Mouse (Mus musculus): ENCODE results near the gene Utp14a. TPM values are rescaled to one million over a fixed set of nuclear protein-coding genes. Genes with fewer than 3 reads are reported as not detected.
"Not testable (repeated sequence)": the region's sequence is repeated elsewhere in the genome, so short reads cannot be mapped to it uniquely, and the experiment has no call there.

The Utp14a gene
- polyA plus RNA-seq (2015; fragmentation: Nextera tagmentation; extraction: Ambion mirVana): 13.8 and 14.2 TPM in 2 replicates

DNA sequence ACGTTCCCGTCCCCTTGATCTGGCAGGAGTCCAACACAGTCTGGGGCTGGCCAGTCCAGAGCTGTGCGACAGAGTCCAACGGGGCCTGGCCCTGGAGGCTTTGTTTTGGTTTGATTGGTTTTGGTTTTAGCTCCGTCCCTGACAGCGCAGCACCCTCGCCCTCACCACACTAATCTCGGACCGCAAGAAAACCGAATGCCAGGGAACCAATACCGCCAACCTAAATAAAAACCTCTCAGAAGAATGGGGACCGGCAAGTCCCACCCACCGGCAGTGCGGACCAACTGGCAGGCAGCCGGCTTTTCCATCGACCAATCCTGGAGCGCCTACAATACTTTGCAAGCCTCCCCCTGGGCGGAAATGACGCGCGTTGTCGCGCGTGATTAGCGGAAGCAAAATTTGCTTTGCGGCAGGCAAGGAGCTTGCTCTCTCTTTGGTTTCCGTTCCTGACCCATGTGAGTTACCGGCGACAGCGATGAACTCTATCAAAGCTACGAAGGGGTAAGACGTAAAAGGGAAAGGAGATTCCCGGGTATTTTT, at the start of gene Utp14a:
Gene Utp14a, plus strand, starts transcription at position 395 of the 540 bp plus-strand sequence.
- Histone ChIP-seq H3K4me1 (ENCODE audit: control insufficient read depth, insufficient read depth, low read length) (peaks cover 6% of the 10 kb centered on the region; the same call in 1 of the 2 replicates), H3K9me3 (replicated peaks; ENCODE audit: control insufficient read depth, low read length, poor library complexity, severe bottlenecking) (no peaks in the 10 kb centered on the region), H3K27ac (ENCODE audit: low read length) (peak within 1 kb of the TSS; percentile 80), H3K4me2 (ENCODE audit: low read length) (peak within 1 kb of the TSS; percentile 53), H3K36me3 (ENCODE audit: control insufficient read depth, insufficient read depth, low read length) (0 out of 2 replicates have a peak, but pooled peaks cover 3% of the 10 kb centered on the region), H3K27me3 (ENCODE audit: control insufficient read depth, insufficient read depth, low read depth, low read length) (no peaks in the 10 kb centered on the region), H3K9ac (ENCODE audit: low read depth, low read length) (peak within 1 kb of the TSS; percentile 60), H3K4me3 (ENCODE audit: low read depth, low read length) (peak within 1 kb of the TSS; percentile 46)
- peak; percentile 100 for ATAC-seq
- 15% methylated on average over 33 of the region's 33 CpGs for WGBS

DNA sequence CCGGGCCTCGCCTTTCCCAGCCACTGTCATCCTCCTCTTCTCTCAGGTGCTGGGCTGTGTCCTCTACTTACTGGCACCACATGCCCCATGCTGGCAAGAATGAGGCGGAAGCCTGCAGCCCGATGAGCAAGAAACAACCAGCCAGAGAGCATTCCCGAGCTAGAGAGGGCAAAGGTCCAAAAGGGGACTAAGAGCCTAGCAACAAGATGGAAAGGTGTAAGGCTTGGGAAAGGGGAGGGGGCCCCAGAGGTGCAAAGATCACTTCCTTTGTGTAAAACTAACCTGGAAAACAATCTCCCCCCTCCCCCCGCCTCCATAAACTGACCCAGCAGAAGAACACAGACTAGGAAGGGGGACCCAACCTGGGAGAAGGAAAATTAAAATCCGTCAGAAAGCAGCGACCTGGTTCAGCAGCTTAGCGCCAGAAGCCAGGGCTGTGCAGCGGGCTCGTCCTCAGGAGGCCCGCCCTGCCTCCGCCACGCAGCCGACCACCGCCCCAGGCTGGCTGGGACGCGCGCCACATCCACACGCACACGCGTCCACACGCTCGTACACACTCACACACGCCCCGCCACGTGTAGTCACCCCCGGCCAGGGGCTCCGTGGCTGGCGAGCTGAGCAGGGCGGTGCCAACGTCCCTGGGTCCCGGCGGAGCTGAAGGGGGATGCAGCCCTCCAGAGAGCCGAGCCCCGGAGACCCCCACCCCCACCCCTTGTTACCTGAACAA, 48.7 kb upstream of the Utp14a start:
- Histone ChIP-seq H3K4me2 (ENCODE audit: low read length) (peak overlapping the region; percentile 62), H3K9me3 (replicated peaks; ENCODE audit: control insufficient read depth, low read length, poor library complexity, severe bottlenecking) (no peaks in the 10 kb centered on the region), H3K4me1 (ENCODE audit: control insufficient read depth, insufficient read depth, low read length) (peaks cover 19% of the 10 kb centered on the region), H3K36me3 (ENCODE audit: control insufficient read depth, insufficient read depth, low read length) (no peaks in the 10 kb centered on the region), H3K9ac (ENCODE audit: low read depth, low read length) (peak overlapping the region; percentile 73), H3K27ac (ENCODE audit: low read length) (peak overlapping the region; percentile 80), H3K27me3 (ENCODE audit: control insufficient read depth, insufficient read depth, low read depth, low read length) (no peaks in the 10 kb centered on the region), H3K4me3 (ENCODE audit: low read depth, low read length) (peak overlapping the region; percentile 61)
- peak; percentile 90 for ATAC-seq
- WGBS: 12% methylated on average over 35 of the region's 36 CpGs

DNA sequence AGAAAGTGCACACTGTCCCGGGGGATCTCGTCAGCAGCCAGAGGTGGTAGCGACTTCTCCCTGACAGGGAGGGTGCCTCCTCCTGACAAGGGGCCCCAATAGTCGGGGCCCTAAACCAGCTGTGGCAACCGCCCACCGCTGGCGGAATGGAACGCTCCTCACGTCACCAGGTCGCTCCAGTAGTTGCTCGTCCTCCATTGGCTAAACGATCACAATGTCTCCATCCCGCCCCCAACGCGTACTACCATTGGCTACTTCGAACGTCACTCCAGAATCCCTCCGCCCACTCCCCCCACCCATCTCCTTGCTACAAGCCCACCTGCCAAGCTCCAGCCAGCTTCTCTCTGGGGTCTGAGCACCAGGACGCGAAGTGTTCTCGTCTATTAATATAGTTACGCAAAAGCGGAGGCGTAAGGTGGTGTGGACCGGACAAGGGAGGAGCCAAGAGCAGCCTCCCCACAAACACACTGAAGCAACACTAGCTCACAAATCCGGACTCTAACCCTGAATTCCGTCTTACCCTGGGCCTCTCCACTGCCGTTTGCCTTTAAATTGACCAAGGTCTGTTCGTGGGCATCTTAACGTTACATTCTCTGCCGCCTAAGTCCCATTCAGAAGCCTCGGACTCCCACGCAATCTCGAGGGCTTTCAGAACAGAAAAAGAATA, 48.0 kb upstream of the Utp14a start, which contains the start of gene Zdhhc9:
Gene Zdhhc9, minus strand, starts transcription at position 360 of the 667 bp plus-strand sequence.
- no peaks in the 10 kb centered on the region for H3K9me3 ChIP-seq (replicated peaks; ENCODE audit: control insufficient read depth, low read length, poor library complexity, severe bottlenecking)
- H3K4me3 ChIP-seq (ENCODE audit: low read depth, low read length): peak within 1 kb of the TSS; percentile 61
- 19% methylated on average over 34 of the region's 34 CpGs for WGBS
- peak within 1 kb of the TSS; percentile 80 for H3K27ac ChIP-seq (ENCODE audit: low read length)
- H3K4me2 ChIP-seq (ENCODE audit: low read length): peak within 1 kb of the TSS; percentile 62
- H3K36me3 ChIP-seq (ENCODE audit: control insufficient read depth, insufficient read depth, low read length): no peaks in the 10 kb centered on the region
- ATAC-seq: peak; percentile 99
- peaks cover 19% of the 10 kb centered on the region for H3K4me1 ChIP-seq (ENCODE audit: control insufficient read depth, insufficient read depth, low read length)
- H3K27me3 ChIP-seq (ENCODE audit: control insufficient read depth, insufficient read depth, low read depth, low read length): no peaks in the 10 kb centered on the region
- peak within 1 kb of the TSS; percentile 73 for H3K9ac ChIP-seq (ENCODE audit: low read depth, low read length)

DNA sequence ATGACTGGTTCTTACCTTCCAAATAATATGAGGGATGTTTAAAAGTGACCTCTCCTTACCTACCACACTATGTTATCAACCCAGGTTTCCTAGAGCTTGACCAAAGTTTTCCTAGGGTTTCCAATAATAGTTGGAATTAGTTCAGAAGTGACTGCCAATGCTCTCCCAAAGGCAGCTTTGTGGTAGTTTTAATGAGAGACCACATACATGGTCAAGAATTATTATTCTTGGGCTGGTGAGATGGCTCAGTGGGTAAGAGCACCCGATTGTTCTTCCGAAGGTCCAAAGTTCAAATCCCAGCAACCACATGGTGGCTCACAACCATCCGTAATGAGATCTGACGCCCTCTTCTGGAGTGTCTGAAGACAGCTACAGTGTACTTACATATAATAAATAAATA, 46.9 kb upstream of the Utp14a start:
- H3K9me3 ChIP-seq (replicated peaks; ENCODE audit: control insufficient read depth, low read length, poor library complexity, severe bottlenecking); H3K27me3 ChIP-seq (ENCODE audit: control insufficient read depth, insufficient read depth, low read depth, low read length); H3K36me3 ChIP-seq (ENCODE audit: control insufficient read depth, insufficient read depth, low read length); H3K27ac ChIP-seq (ENCODE audit: low read length); H3K4me3 ChIP-seq (ENCODE audit: low read depth, low read length); H3K4me2 ChIP-seq (ENCODE audit: low read length); H3K9ac ChIP-seq (ENCODE audit: low read depth, low read length); ATAC-seq: not testable (repeated sequence)
- H3K4me1 ChIP-seq (ENCODE audit: control insufficient read depth, insufficient read depth, low read length): peaks cover 13% of the 10 kb centered on the region
- 91% methylated on average over 2 of the region's 4 CpGs for WGBS

DNA sequence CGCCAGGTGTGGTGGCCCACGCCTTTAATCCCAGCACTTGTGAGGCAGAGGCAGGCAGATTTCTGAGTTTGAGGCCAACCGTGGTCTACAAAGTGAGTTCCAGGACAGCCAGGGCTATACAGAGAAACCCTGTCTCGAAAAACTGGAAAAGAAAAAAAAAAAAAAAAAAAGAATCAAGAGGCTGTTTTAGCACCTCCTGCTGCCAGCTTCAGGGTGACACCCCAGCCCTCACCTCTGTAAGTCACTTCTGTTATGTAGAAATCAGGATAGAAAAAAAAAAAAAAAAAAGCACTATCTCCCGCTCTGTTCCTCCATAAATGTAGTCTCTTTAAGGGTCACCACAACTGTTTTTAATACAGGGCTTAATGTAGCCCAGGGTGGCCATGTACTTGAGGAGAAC, 37.2 kb upstream of the Utp14a start:
- WGBS: 88% methylated on average over 5 of the region's 5 CpGs
- Histone ChIP-seq H3K36me3 (ENCODE audit: control insufficient read depth, insufficient read depth, low read length) (no peaks in the 10 kb centered on the region), H3K9me3 (replicated peaks; ENCODE audit: control insufficient read depth, low read length, poor library complexity, severe bottlenecking) (no peaks in the 10 kb centered on the region), H3K4me1 (ENCODE audit: control insufficient read depth, insufficient read depth, low read length) (no peaks in the 10 kb centered on the region), H3K27me3 (ENCODE audit: control insufficient read depth, insufficient read depth, low read depth, low read length) (no peaks in the 10 kb centered on the region), H3K9ac (ENCODE audit: low read depth, low read length) (no peak overlapping the region), H3K27ac (ENCODE audit: low read length) (no peak overlapping the region), H3K4me2 (ENCODE audit: low read length) (no peak overlapping the region), H3K4me3 (ENCODE audit: low read depth, low read length) (no peak overlapping the region)
- ATAC-seq: no peak

DNA sequence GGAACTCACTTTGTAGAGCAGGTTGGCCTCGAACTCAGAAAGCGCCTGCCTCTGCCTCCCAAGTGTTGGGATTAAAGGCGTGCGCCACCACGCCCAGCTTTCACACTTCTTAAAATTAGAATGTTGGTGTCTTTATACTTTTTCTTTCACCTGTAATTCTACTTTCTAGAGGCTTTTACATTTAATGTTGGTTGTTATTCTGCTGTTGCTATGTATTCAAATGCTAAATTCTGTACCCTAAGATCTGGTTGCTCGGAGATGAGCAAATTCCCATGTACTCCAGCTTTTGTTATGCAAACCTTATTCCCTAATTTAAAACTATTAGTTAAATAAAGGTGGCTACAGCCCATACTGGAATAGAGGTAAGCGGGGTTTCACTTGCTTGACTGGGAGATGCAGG, 34.0 kb upstream of the Utp14a start:
- Histone ChIP-seq H3K4me3 (ENCODE audit: low read depth, low read length) (no peak overlapping the region), H3K4me2 (ENCODE audit: low read length) (no peak overlapping the region), H3K4me1 (ENCODE audit: control insufficient read depth, insufficient read depth, low read length) (no peaks in the 10 kb centered on the region), H3K27me3 (ENCODE audit: control insufficient read depth, insufficient read depth, low read depth, low read length) (no peaks in the 10 kb centered on the region), H3K36me3 (ENCODE audit: control insufficient read depth, insufficient read depth, low read length) (no peaks in the 10 kb centered on the region), H3K9ac (ENCODE audit: low read depth, low read length) (no peak overlapping the region), H3K9me3 (replicated peaks; ENCODE audit: control insufficient read depth, low read length, poor library complexity, severe bottlenecking) (no peaks in the 10 kb centered on the region), H3K27ac (ENCODE audit: low read length) (no peak overlapping the region)
- ATAC-seq: no peak
- WGBS: 72% methylated on average over 7 of the region's 7 CpGs

DNA sequence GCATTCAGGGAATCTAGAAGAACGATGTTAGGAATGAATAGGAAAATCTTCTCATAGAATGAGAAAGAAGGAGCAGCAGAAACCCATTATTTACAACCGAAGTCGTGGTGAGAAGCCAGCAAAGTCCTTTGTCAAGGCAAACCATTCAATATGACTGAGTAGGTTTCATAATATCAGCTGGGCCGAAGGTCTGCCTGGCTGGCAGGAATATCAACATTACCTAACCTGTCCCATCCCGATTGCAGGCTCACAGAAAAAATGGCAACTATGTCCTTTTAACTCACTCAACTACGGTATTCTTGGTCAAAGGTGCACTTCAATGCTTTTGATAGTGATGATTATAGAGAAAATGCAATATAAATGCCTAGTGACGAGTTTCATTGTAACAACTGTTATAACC, 30.4 kb upstream of the Utp14a start:
- Histone ChIP-seq H3K27ac (ENCODE audit: low read length) (no peak overlapping the region), H3K9ac (ENCODE audit: low read depth, low read length) (no peak overlapping the region), H3K4me3 (ENCODE audit: low read depth, low read length) (no peak overlapping the region), H3K27me3 (ENCODE audit: control insufficient read depth, insufficient read depth, low read depth, low read length) (no peaks in the 10 kb centered on the region), H3K36me3 (ENCODE audit: control insufficient read depth, insufficient read depth, low read length) (no peaks in the 10 kb centered on the region), H3K4me1 (ENCODE audit: control insufficient read depth, insufficient read depth, low read length) (no peaks in the 10 kb centered on the region), H3K9me3 (replicated peaks; ENCODE audit: control insufficient read depth, low read length, poor library complexity, severe bottlenecking) (no peaks in the 10 kb centered on the region), H3K4me2 (ENCODE audit: low read length) (no peak overlapping the region)
- whole genome bisulfite sequencing: 82% methylated on average over 7 of the region's 7 CpGs
- ATAC-seq: no peak

DNA sequence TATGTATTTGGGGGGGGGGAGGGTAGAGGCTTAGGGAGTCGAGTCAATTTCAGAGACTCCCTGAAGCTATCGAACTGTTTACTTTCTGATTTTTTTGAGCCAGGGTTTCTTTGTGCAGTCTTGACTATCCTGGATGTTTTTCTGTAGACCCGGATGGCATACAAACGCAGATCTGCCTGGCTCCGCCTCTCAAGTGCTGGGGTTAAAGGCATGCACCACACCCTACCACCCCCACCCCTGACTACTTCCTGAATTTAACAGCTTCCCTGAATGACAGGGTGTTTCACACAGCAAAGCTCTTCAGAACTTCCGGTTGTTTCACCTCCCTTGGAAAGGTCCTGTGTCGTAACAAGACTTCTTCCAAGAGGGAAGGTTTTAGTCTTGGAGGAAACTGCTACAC, 22.2 kb upstream of the Utp14a start:
- Histone ChIP-seq H3K4me1 (ENCODE audit: control insufficient read depth, insufficient read depth, low read length) (no peaks in the 10 kb centered on the region), H3K9ac (ENCODE audit: low read depth, low read length) (no peak overlapping the region), H3K4me2 (ENCODE audit: low read length) (no peak overlapping the region), H3K36me3 (ENCODE audit: control insufficient read depth, insufficient read depth, low read length) (no peaks in the 10 kb centered on the region), H3K4me3 (ENCODE audit: low read depth, low read length) (no peak overlapping the region), H3K27me3 (ENCODE audit: control insufficient read depth, insufficient read depth, low read depth, low read length) (no peaks in the 10 kb centered on the region), H3K9me3 (replicated peaks; ENCODE audit: control insufficient read depth, low read length, poor library complexity, severe bottlenecking) (no peaks in the 10 kb centered on the region), H3K27ac (ENCODE audit: low read length) (no peak overlapping the region)
- 76% methylated on average over 7 of the region's 7 CpGs for WGBS
- ATAC-seq: no peak
